ENCODE assay signal across 17 mouse cellular contexts in genomic region chr8:126730017-126730631, GRCm38 (mm10).
"Had no signal": no experiment of that assay in that cellular context is flagged by ENCODE, and none has a peak within 500 bp of the region (broad histone marks: within the 10 kb centered on the region; RNA-seq: fewer than 3 reads in every experiment).

No protein-coding gene starts in this region.

- H3K27ac ChIP-seq: liver, embryonic 13.5 days; macrophage; midbrain, embryonic 15.5 days; neural tube, embryonic 12.5 days had no signal

- DNase-seq: kidney, adult 18-20 months; kidney, postnatal 36 days; layer of hippocampus, adult 9-11 months; layer of hippocampus, postnatal 36 days; liver; liver, embryonic 13.5 days; liver, postnatal 0 days; lung, postnatal 14 days; retina, postnatal 1 day; thymus, adult 2 months; thymus, postnatal 25 days had no signal

- H3K4me3 ChIP-seq: limb, embryonic 12.5 days; liver, embryonic 13.5 days; lung, embryonic 15.5 days; midbrain, embryonic 15.5 days; neural tube, embryonic 12.5 days; stomach, embryonic 15.5 days had no signal

- ATAC-seq: liver, postnatal 0 days; midbrain, embryonic 15.5 days had no signal

- H3K9me3 ChIP-seq: liver, embryonic 13.5 days; lung, embryonic 15.5 days; midbrain, embryonic 15.5 days; stomach, embryonic 15.5 days had no signal

- H3K36me3 ChIP-seq: limb, embryonic 12.5 days; liver, embryonic 13.5 days; lung, embryonic 15.5 days; midbrain, embryonic 15.5 days; neural tube, embryonic 12.5 days; stomach, embryonic 15.5 days had no signal

- H3K4me2 ChIP-seq: limb, embryonic 12.5 days; liver, embryonic 13.5 days; lung, embryonic 15.5 days; midbrain, embryonic 15.5 days; neural tube, embryonic 12.5 days; stomach, embryonic 15.5 days had no signal

- H3K9ac ChIP-seq: limb, embryonic 12.5 days; liver, embryonic 13.5 days; liver, postnatal 0 days; lung, embryonic 15.5 days; midbrain, embryonic 15.5 days; neural tube, embryonic 12.5 days; stomach, embryonic 15.5 days had no signal

- H3K27me3 ChIP-seq: limb, embryonic 12.5 days; liver, embryonic 13.5 days; lung, embryonic 15.5 days; midbrain, embryonic 15.5 days; stomach, embryonic 15.5 days had no signal
